8 mouse cellular contexts compared by ENCODE assay signal in the genomic region with DNA sequence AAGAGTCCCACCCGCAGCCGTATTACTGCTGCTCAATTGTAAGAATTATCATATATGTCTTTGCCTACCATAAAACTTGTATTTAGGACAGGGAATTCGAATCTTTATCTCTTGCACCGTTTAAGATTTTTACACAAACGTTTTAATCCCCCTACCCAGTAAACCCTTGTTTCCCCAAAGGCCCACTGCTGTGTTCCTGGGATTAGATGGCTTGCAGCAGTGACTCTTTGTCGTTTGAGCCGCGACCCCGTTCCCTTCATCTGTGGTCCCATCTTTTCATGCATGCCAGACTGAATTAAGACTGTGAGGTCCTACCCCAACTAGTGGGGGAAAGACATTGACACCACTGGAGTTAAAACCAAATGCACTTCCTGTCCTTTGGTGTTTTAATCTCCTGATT. TPM values are rescaled to one million over a fixed set of nuclear protein-coding genes. Genes with fewer than 3 reads are reported as not detected.
DNase-seq lines count a peak whose midpoint lies in the region; ATAC-seq and TF ChIP-seq lines count a peak whose summit lies in the region.

No protein-coding gene starts in this region.

- TF ChIP-seq CTCF in left cerebral cortex, adult 2 months (IDR thresholded peaks at IDR 0.05), result no peak

- peak overlapping the region; percentile 79 for H3K4me3 ChIP-seq in left cerebral cortex, adult 2 months
- peak overlapping the region; percentile 91 for H3K4me3 ChIP-seq in embryonic facial prominence, embryonic 12.5 days
- H3K4me3 ChIP-seq in intestine, embryonic 16.5 days (ENCODE audit: low read length), result peak overlapping the region; percentile 85
- peak overlapping the region; percentile 96 for H3K4me3 ChIP-seq in neural tube, embryonic 13.5 days

- H3K9ac ChIP-seq in embryonic facial prominence, embryonic 12.5 days, result peak overlapping the region; percentile 61
- H3K9ac ChIP-seq in intestine, embryonic 16.5 days (ENCODE audit: low read depth, low read length), result peak overlapping the region; percentile 96
- peak overlapping the region; percentile 77 for H3K9ac ChIP-seq in neural tube, embryonic 13.5 days

- peak overlapping the region; percentile 85 for H3K4me2 ChIP-seq in embryonic facial prominence, embryonic 12.5 days (replicated peaks)
- peak overlapping the region; percentile 75 for H3K4me2 ChIP-seq in intestine, embryonic 16.5 days (ENCODE audit: low read depth, low read length)
- peak overlapping the region; percentile 60 for H3K4me2 ChIP-seq in neural tube, embryonic 13.5 days

- H3K9me3 ChIP-seq in embryonic facial prominence, embryonic 12.5 days, result no peaks in the 10 kb centered on the region
- no peaks in the 10 kb centered on the region for H3K9me3 ChIP-seq in intestine, embryonic 16.5 days (ENCODE audit: control insufficient read depth, low read length)
- H3K9me3 ChIP-seq in neural tube, embryonic 13.5 days, result no peaks in the 10 kb centered on the region

- under 1% methylated on average over 9 of the region's 9 CpGs for WGBS in embryonic facial prominence, embryonic 12.5 days
- 4% methylated on average over 9 of the region's 9 CpGs for WGBS in intestine, embryonic 16.5 days
- 4% methylated on average over 9 of the region's 9 CpGs for WGBS in neural tube, embryonic 13.5 days

- intact Hi-C loops in left cerebral cortex, adult 2 months (cut with DNase I), result loop anchor here (1.0 to 2.0 kb wide), 2 partner anchors 16 to 45 kb away; a partner anchor contains a TSS
- intact Hi-C loops in left cerebral cortex, postnatal 4 days (cut with DNase I), result no loop called here

- no peaks in the 10 kb centered on the region for H3K27me3 ChIP-seq in embryonic facial prominence, embryonic 12.5 days
- H3K27me3 ChIP-seq in intestine, embryonic 16.5 days (replicated peaks; ENCODE audit: control insufficient read depth, insufficient read depth, low read length), result no peaks in the 10 kb centered on the region
- no peaks in the 10 kb centered on the region for H3K27me3 ChIP-seq in neural tube, embryonic 13.5 days

- ATAC-seq in embryonic facial prominence, embryonic 12.5 days (ENCODE audit: insufficient number of reproducible peaks, insufficient read depth, low FRiP score, low TSS enrichment), result no peak
- no peak for ATAC-seq in intestine, embryonic 16.5 days
- no peak for ATAC-seq in neural tube, embryonic 13.5 days (ENCODE audit: low read depth)

- H3K27ac ChIP-seq in left cerebral cortex, adult 2 months, result peak overlapping the region; percentile 83
- H3K27ac ChIP-seq in embryonic facial prominence, embryonic 12.5 days, result peak overlapping the region; percentile 98
- peak overlapping the region; percentile 85 for H3K27ac ChIP-seq in intestine, embryonic 16.5 days (ENCODE audit: low read length)
- peak overlapping the region; percentile 99 for H3K27ac ChIP-seq in neural tube, embryonic 13.5 days (replicated peaks)

- peaks cover 27% of the 10 kb centered on the region for H3K36me3 ChIP-seq in embryonic facial prominence, embryonic 12.5 days
- H3K36me3 ChIP-seq in intestine, embryonic 16.5 days (ENCODE audit: control insufficient read depth, insufficient read depth, low read length), result peaks cover 11% of the 10 kb centered on the region
- H3K36me3 ChIP-seq in neural tube, embryonic 13.5 days, result peaks cover 30% of the 10 kb centered on the region

- no peak for DNase-seq in left cerebral cortex, adult 2 months (ENCODE audit: extremely low spot score in 1 of 2, low spot score in 2 of 2)
- no peak for DNase-seq in left cerebral cortex, postnatal 4 days
- DNase-seq in adrenal gland, adult 2 months, result no peak
- DNase-seq in layer of hippocampus, postnatal 36 days, result no peak
- no peak for DNase-seq in urinary bladder, postnatal 14 days (ENCODE audit: low spot score)

- H3K4me1 ChIP-seq in embryonic facial prominence, embryonic 12.5 days, result peaks cover 15% of the 10 kb centered on the region
- H3K4me1 ChIP-seq in intestine, embryonic 16.5 days (ENCODE audit: control insufficient read depth, insufficient read depth, low read length), result peaks cover 14% of the 10 kb centered on the region
- peaks cover 40% of the 10 kb centered on the region for H3K4me1 ChIP-seq in neural tube, embryonic 13.5 days (replicated peaks)

RNA-seq across cellular contexts. Expression of a gene that starts 0.9 kb away (rescaled TPM):
- total RNA-seq in left cerebral cortex, adult 2 months (2021), result 10 to 100 TPM; 49.5 to 61.2 TPM
- total RNA-seq in left cerebral cortex, postnatal 4 days (2021), result 100 to 1,000 TPM; 102 to 103 TPM
- 819 and 885 TPM in 2 replicates for polyA plus RNA-seq in embryonic facial prominence, embryonic 12.5 days (2016; fragmentation: Nextera tagmentation; extraction: Ambion mirVana)
- polyA plus RNA-seq in intestine, embryonic 16.5 days (2015; fragmentation: Nextera tagmentation; extraction: Ambion mirVana), result 404 and 487 TPM in 2 replicates
- 441 and 519 TPM in 2 replicates for polyA plus RNA-seq in neural tube, embryonic 13.5 days (2015; fragmentation: Nextera tagmentation; extraction: Ambion mirVana)
- 100 to 1,000 TPM; 215 to 238 TPM for total RNA-seq in adrenal gland, adult 2 months (2021)
- 12.9 and 14.9 TPM in 2 replicates for polyA plus RNA-seq in adrenal gland, adult 2 months (2012; rRNA removed)
- total RNA-seq in layer of hippocampus, postnatal 36 days (2021), result 10 to 100 TPM; 79.7 to 91.4 TPM

RNA-seq across cellular contexts. Expression of a gene that starts 16.7 kb away (rescaled TPM):
- total RNA-seq in left cerebral cortex, adult 2 months (2021), result 10 to 100 TPM; 68.4 to 72.4 TPM
- total RNA-seq in left cerebral cortex, postnatal 4 days (2021), result 100 to 1,000 TPM in 1 of 2 experiments, 10 to 100 TPM in 1; 93.0 to 117 TPM
- polyA plus RNA-seq in embryonic facial prominence, embryonic 12.5 days (2016; fragmentation: Nextera tagmentation; extraction: Ambion mirVana), result 69.8 and 73.7 TPM in 2 replicates
- polyA plus RNA-seq in intestine, embryonic 16.5 days (2015; fragmentation: Nextera tagmentation; extraction: Ambion mirVana), result 46.9 and 53.2 TPM in 2 replicates
- polyA plus RNA-seq in neural tube, embryonic 13.5 days (2015; fragmentation: Nextera tagmentation; extraction: Ambion mirVana), result 157 and 162 TPM in 2 replicates
- 10 to 100 TPM; 23.4 to 45.2 TPM for total RNA-seq in adrenal gland, adult 2 months (2021)
- polyA plus RNA-seq in adrenal gland, adult 2 months (2012; rRNA removed), result 50.0 and 84.1 TPM in 2 replicates
- total RNA-seq in layer of hippocampus, postnatal 36 days (2021), result 10 to 100 TPM; 70.8 to 73.3 TPM

RNA-seq across cellular contexts. Expression of a gene that starts 46.1 kb away (rescaled TPM):
- total RNA-seq in left cerebral cortex, adult 2 months (2021), result 100 to 1,000 TPM; 164 to 167 TPM
- total RNA-seq in left cerebral cortex, postnatal 4 days (2021), result 100 to 1,000 TPM; 131 to 135 TPM
- 139 and 141 TPM in 2 replicates for polyA plus RNA-seq in embryonic facial prominence, embryonic 12.5 days (2016; fragmentation: Nextera tagmentation; extraction: Ambion mirVana)
- polyA plus RNA-seq in intestine, embryonic 16.5 days (2015; fragmentation: Nextera tagmentation; extraction: Ambion mirVana), result 47.0 and 51.6 TPM in 2 replicates
- 249 and 258 TPM in 2 replicates for polyA plus RNA-seq in neural tube, embryonic 13.5 days (2015; fragmentation: Nextera tagmentation; extraction: Ambion mirVana)
- 10 to 100 TPM; 62.3 to 73.5 TPM for total RNA-seq in adrenal gland, adult 2 months (2021)
- polyA plus RNA-seq in adrenal gland, adult 2 months (2012; rRNA removed), result 16.8 and 29.0 TPM in 2 replicates
- 100 to 1,000 TPM; 138 to 140 TPM for total RNA-seq in layer of hippocampus, postnatal 36 days (2021)
